Mouse (Mus musculus): Measurements from ENCODE around the gene Gm1140. TPM values are rescaled to one million over a fixed set of nuclear protein-coding genes. Genes with fewer than 3 reads are reported as not detected.
"Not testable (repeated sequence)": the region's sequence is repeated elsewhere in the genome, so short reads cannot be mapped to it uniquely, and the experiment has no call there.

Gm1140 gene
- polyA plus RNA-seq (2012; rRNA removed): not detected in 2 replicates
- not detected in 2 replicates for polyA plus RNA-seq (2014; fragmentation: Nextera tagmentation; extraction: Ambion mirVana)

DNA sequence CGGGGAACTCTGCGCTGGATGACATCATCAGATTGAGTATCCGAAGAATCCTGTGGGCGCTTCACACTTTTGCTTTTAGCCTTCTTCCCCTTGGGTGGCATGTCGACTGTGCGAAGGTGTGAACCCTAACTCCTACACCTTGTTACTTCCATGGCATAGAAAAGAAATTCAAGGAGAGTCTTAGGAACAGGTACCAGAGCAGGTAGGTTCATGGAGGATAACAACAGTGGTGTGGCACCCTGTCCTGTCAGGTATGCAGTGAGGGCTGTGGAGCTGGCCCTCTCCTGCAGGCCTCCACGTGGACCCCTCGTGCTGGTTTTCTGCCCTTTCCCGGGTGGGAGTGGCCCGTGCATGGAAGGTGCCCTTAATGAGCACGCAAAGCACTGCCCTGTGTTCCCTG lies at the start of gene Gm1140:
Gene Gm1140 (minus strand): TSS at position 101 of the 400 bp plus-strand sequence.
- not testable (repeated sequence) for H3K4me2 ChIP-seq (ENCODE audit: low read depth); H3K27me3 ChIP-seq (ENCODE audit: control insufficient read depth, insufficient read depth, low read length); DNase-seq (ENCODE audit: low read depth in 3 of 3, low spot score in 3 of 3); H3K9ac ChIP-seq (replicated peaks); H3K4me1 ChIP-seq (replicated peaks; ENCODE audit: control insufficient read depth in 2 of 2, insufficient read depth in 2 of 2, low read length in 1 of 2); H3K4me3 ChIP-seq (ENCODE audit: insufficient read depth in 1 of 2, low read depth in 2 of 2, low read length in 2 of 2); H3K36me3 ChIP-seq (replicated peaks; ENCODE audit: control insufficient read depth, insufficient read depth, low read depth); ATAC-seq (ENCODE audit: insufficient read depth); H3K27ac ChIP-seq; H3K9me3 ChIP-seq (ENCODE audit: control insufficient read depth, low read length)
- WGBS (ENCODE audit: insufficient replicate concordance): 71% methylated on average over 4 of the region's 11 CpGs

- not testable (repeated sequence) for DNase-seq (ENCODE audit: low read depth in 3 of 3, low spot score in 3 of 3); H3K4me1 ChIP-seq (replicated peaks; ENCODE audit: control insufficient read depth in 2 of 2, insufficient read depth in 2 of 2, low read length in 1 of 2); H3K9me3 ChIP-seq (ENCODE audit: control insufficient read depth, low read length); H3K27me3 ChIP-seq (ENCODE audit: control insufficient read depth, insufficient read depth, low read length); H3K27ac ChIP-seq; ATAC-seq (ENCODE audit: insufficient read depth); H3K36me3 ChIP-seq (replicated peaks; ENCODE audit: control insufficient read depth, insufficient read depth, low read depth); H3K4me3 ChIP-seq (ENCODE audit: insufficient read depth in 1 of 2, low read depth in 2 of 2, low read length in 2 of 2); H3K9ac ChIP-seq (replicated peaks); H3K4me2 ChIP-seq (ENCODE audit: low read depth)
- WGBS (ENCODE audit: insufficient replicate concordance): 67% methylated on average over 3 of the region's 10 CpGs
These were observed 2.0 kb upstream of the Gm1140 start, which contains the start of gene Gm14692 for GRCm38 (mm10) chrX:67695398-67695797. Gm14692 (plus strand) TSS chrX:67695698.

Other genes starting within 250 kb of the Gm1140 start
- not detected in 2 replicates for gene Gm14692, start 2.1 kb upstream of the Gm1140 start, polyA plus RNA-seq (2012; rRNA removed)
- gene Gm14692, start 2.1 kb upstream of the Gm1140 start, polyA plus RNA-seq (2014; fragmentation: Nextera tagmentation; extraction: Ambion mirVana): not detected in 2 replicates
- not detected in 2 replicates for gene 4933436I01Rik, start 227.9 kb upstream of the Gm1140 start, polyA plus RNA-seq (2012; rRNA removed)
- not detected in 2 replicates for gene 4933436I01Rik, start 227.9 kb upstream of the Gm1140 start, polyA plus RNA-seq (2014; fragmentation: Nextera tagmentation; extraction: Ambion mirVana)

All from liver, embryonic 14.5 days (tissue).